Mouse (Mus musculus) ovary, postnatal 36 days (tissue): ENCODE results near the gene Telo2.

ENCODE experiments used
- DNase-seq: peaks from one replicate; pipeline ENCODE4 v3.0.0; 2022; ENCODE audit warnings: low spot score, mixed read lengths

Telo2 gene

DNA sequence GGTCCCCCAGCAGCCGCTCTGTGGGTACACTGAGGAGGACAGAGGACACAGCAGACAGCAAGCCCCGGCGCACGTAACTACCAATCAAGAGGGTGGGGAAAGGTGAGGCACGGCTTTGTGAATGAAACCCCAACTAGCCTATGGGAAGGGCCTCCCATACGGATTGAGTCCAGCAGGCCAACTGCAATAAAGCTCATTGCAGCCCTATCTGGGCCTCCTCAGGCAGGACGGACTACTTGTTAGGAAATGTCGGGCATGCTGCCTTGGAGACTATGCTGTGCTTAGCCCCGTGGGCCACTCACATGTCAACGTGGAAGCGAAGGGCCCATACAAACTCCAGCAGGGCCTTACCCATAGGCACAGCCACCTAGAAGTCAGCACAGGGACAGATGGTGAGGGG lies 14.4 kb downstream of the Telo2 start:
- DNase-seq, result no peak

DNA sequence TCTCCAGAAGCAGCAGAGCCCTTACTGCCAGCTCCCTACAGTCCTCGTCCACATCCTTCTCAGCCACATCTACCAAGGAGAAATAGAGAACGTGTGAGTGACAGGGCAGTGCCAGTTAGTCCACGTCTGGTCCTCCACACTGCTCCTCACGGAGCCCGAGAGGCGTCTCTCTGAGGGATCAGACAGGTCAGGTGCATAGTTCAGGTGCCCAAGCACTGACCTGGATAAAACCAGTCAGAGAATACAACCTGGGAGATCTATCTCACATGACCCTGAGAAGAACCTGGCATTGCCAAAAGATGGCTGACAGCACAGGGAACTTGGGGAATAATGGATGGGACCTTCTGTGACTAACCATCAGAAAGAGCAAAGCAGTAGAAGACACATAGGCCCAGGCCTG lies 15.7 kb downstream of the Telo2 start:
- no peak for DNase-seq

DNA sequence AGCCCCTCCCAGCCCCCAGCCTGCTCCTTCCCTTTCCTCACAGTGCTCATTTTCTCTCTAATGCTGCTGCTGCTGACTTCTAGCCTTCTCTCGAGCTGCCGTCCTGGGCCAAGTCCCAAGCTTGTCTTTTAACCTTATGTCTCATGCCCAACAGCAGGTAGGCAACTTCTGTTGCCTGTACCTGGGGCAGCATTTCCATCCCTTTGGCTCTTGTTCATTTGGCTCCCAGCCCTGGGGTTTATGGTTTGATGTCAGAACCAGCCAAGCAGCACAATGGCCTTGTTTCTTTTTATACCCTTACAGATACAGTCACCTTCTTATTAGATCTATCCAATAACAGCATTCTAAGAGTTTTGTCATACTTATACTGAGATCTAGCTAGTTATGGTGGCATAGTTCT lies 19.5 kb downstream of the Telo2 start:
- DNase-seq, result no peak

DNA sequence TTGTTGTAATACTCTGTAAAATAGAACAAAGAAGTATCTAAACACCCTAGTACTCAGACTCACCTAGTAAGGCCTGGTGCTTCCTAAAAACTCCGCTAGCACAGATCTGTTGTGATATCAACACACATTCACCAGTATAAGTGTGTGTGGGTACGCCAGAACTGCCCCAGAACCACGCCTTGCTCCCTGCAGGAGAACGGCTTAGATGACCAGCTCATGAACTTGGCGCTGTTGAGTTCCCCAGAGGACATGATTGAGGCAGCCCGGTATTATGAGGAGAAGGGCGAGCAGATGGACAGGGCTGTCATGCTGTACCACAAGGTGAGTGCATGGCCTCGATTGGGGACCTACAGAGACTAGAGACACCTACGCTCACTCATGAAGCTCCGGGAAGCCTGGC lies 25.3 kb downstream of the Telo2 start:
- no peak for DNase-seq

DNA sequence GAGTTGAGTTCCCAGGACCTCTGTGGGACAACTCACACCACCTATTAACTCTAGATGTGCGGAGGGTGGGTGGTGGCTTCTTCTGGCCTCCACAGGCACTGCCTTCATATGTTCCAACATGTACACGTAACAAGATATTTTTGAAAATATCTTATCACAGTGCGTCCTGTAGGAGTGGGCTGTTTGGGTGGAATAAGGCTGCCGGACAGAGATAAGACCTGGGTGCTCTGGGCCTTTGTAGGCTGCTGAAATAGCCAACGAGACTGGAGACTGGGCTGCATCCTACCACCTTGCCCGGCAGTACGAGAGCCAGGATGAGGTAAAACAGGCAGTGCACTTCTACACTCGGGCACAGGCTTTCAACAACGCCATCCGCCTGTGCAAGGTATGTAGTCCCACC lies 26.6 kb downstream of the Telo2 start:
- no peak for DNase-seq

DNA sequence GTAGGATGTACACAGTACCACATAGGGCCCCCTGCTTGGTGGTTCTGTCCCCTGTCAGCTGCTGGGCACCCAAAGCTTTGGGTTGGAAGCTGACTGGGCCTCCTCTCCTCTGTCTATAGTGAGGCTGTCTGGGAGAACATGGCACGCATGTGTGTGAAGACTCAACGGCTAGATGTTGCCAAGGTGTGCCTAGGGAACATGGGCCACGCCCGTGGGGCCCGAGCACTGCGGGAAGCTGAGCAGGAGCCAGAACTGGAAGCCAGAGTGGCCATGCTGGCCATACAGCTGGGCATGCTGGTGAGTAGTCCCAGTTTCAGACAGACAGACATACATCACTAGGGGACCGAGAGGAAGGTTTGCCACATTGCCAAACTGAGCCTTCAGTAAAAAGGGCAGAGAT lies 29.0 kb downstream of the Telo2 start:
- no peak for DNase-seq

DNA sequence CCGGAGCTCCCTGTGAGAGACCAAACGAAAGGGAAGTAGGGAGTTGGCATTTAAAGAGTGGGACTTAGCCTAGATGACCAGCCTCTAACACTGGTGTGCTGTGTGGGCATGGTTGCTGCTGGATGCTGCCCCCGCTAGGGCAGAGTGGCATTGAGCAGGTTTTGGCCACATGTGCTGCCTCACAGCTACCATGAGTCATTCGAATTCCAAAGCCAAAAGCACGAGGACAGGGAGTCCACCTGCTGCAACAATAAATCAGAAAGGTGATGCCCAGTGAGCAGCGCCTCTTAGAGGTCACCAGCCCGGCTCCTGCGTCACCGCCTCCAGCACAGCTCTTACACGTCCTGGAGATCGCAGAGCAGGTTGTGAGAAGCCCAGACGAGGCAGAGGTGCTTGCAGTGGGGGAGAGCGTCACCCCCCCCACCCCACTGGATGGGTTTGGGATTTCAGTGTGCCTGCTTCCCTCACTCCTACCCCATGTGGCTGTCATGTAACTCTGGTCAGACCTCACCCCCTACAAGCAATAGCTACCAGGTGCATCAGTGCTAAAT lies 30.9 kb downstream of the Telo2 start:
- no peak for DNase-seq

DNA sequence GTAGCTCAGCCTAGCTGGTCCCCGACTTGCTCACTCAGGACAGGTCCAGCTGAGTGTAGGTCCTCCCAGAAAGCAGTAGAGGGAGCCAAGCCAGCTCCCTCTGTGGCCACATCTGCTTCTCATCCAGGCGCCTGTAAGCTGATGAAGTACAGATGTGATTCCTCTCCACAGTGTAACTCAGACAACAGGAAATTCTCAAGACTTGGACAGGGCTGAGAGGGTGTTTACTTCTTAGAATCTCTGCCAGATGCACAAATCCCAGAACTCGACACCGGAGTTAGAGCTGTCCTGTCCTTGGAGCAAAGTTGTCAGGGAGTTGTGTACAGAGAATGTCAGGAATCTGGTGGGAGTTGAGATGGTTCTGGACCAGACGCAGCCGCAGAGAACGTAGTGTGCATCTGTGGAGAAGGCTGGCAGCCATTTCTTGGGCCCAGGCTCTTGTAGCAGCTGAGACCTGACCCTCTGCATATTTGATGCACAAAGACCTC lies 32.3 kb downstream of the Telo2 start, which contains the start of gene Tmem204:
Tmem204 (minus strand) TSS at position 148 of the 488 bp plus-strand sequence.
- peak; percentile 40 for DNase-seq

DNA sequence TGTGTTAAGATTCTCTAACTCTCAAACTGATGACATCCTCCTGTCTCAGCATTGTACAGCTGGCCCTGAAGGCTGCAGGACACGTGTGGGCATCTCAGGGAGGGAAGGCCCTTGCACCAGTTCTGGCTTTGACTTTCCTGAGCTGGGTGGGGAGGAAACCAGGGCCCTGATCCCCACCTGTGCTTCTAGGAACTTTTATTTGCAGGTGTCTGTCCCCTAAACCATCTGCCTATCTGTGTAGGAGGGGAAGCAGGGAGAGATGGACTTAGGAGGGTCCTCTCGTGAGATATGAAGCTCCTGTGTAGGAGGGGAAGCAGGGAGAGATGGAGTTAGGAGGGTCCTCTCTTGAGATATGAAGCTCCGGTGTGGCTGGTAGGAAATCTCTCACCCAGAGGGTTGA lies 32.9 kb downstream of the Telo2 start:
- no peak for DNase-seq

DNA sequence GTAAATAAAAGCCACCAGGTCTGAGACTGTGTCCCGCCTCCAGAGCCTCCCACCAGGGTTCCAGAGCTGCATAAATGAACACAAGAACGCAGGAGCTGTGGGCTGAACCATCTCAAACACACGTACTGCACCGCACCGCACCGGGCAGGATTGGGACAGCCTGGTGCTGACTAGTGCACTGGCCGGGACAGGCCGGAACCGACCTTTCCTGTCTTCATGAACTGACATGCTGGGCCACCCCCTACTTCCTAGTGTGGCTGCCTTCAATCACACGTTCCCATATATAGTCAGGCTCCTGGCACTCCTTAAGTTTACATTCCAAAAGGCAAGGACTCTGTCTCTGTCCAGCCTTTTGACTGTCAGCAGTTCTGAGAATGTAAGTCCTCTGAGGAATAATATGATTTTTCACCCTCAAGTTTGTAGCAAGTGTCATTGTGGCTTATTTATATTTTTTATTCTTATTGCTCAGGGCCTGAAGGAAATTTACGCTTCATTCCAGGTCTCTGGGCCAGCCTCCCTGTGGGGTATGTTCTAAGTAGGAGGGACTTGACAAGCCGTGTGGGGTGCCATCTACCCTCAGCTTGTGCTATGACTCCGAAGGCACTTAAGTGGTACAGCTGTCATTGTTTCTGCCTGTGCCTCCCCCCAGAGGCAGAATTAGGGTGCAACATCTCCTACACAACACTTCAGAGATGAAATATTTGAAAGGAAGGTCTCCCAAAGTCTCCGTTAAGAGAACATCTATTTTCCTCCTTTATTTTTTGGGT lies 33.5 kb downstream of the Telo2 start:
- DNase-seq, result no peak

DNA sequence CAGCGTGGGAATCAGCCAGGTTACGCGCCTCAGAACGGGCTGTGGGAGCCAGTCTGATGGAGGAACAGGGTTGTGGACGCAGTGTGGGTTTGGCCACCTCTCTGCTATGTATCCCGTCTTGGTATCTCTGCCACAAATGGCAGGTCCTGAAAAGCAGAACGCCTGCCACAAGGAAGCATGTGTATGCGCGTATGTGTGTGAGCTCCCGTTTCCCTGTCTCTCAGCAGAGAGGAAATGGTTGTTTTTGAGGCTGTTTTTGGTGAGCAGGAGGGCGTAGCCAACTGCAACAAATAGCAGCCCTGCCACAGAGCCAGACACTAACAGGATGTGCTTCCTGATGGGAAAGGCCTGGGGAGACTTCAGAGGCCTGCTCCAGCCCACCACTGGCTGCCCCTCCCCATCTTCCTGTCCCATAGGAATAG lies 34.8 kb downstream of the Telo2 start:
- DNase-seq, result no peak

DNA sequence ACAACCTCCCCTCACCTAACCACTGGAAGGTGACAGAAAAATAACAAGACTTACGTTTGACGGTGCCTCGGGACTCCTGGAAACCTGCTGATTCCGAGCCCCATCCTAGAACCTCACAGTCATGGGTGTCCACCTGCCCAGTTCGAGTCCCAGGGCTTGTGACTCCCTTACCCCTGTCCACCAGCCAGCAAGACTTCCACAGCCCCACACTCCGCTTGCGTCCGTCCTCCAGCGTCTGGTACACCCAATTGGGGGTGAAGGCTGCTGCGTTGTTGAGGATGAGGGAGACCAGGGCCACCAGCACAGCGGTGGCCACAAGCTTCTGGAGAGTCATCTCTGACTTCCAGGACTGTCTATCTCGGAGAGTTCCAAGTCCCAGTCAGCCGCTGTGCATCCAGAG lies 35.6 kb downstream of the Telo2 start:
- DNase-seq, result no peak

DNA sequence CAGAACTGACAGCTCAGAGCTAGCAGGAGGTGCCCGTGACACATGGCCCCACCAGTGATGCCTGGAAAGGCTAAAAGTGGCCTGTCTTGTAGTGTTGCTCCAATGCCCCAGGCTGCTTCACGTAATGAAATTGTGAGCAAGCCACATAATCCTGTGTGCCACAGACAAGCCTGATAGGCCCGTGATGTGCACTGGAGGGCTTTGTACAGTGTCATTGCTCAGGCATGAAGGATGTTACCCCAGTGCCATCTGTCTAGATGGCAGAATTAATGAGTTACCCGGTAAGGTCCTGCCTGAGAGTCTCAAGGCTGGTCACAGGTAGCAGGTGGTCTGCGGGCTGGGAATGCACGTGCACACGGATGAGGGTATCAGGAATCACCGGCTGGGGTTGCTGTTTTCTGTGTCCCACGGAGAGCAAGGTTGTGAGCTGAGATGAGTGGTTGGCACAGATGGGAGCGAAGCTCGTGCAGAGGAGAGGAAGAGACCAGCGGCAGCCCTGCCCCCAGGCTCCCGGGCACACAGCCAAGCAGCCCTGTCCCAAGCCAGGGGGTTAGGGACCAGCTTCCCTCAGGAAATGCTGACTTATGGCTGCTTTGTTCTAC lies 37.9 kb downstream of the Telo2 start:
- peak; percentile 67 for DNase-seq

DNA sequence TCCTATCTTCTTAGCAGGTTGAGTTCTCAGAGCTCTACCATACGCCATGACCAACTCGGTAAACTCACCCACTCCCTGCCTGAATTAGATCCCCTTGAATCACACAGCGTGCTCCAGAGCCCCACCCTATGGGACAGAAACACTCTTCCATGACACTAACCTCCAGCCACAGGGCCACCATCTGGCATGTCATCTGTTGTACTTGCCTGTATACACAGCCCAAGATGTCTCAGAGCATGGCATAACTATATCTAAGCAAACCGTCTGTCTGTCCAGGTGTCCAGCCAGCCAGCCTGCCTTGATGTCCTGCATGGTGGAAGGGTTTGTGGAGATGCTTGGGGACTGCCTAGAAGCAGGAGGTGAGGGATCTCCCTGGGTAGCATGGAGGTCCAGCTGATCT lies 38.9 kb downstream of the Telo2 start:
- no peak for DNase-seq

DNA sequence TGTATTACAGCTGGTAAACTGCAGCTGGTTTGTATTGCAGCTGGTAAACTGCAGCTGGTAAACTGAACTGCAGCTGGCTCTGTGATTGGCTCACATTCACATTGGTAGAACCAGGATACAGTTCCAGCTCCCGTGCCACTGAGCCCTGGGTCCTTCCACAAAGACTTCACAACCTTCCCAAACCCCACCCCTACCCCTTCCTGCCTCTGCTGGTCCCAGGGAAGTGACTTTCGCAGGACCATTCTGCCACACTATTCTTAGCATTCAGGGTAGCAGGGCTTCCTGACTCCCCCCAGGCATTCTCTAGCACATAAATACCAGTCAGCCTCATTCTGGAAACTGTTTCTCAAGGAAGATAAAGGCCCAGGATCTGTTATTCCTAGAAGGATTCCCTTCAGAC lies 47.1 kb downstream of the Telo2 start:
- no peak for DNase-seq

DNA sequence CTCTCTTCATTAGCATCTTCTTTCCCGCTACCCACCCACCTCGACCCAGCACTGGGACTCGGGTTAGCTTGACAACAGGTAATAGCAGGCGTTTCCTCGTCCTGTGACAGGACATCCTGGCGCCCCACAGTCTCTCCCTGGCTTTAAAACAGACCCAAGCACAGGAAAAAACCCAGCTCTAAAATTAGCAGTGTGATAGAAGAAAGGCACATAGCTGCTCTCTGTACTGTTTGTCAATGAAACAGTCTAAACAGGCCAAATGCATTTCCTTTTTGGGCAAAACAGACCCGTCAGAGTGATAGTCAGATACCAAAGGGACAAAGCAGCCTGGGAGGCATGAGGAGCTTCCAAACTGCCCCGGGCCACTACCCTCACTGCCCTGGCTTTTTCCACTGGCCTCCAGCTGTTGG lies 48.3 kb downstream of the Telo2 start:
- DNase-seq, result no peak

DNA sequence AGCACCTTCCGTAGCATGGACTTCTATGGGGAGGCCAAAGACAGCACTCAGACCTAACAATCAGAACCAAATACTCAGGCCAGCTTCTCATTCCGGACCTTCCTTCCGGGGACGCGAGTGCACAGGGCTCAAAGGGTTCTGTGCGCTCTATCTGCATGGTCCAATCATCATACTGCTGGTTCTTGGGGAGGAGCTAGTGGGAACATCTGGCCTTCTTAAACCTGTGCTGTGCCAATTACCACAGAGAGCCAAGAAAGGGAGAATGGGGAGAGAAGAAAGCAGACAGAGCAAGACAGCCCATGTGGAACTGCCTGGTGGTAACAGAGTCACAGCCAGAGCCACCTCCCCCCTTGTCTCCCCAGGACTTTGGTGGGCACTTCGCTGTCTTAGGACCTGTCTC lies 49.2 kb downstream of the Telo2 start:
- no peak for DNase-seq

DNA sequence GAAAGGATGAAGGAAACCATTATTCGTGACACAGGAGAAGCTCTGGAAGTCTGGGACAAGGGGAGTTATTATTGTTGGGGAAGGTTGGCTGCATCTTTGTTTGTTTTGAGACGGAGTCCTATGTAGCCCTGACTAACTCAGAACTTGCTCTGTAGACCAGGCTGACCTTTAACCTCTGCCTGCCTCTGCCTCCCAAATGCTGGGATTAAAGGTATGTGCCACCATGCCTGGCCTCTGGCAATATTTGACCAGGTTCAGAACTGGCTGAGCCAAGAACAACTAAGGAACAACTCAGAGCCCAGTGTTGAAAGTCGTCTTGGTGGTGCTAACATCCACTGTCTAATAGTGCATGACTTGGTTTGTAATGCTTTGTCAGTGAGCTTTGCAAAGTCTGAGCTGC lies 50.6 kb downstream of the Telo2 start:
- no peak for DNase-seq

DNA sequence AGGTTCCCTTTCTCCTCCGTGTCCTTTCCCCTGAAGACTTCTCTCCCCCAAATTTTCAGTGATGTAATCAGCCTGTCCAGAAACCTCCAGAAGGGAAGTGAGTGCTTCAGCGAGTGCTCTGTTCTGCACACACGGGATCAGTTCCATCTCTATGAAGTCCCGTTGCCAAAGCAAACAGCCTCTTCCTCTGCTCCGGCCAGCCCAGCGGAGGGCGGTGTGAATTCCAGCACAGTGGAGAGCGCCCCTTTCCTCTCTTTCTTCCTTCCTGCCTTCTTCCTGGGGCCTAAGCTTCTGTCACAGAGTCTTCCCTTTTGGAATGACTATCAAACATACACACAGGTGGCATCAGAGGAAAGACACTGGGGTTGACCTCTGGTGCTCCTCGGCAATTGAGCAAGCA lies 51.4 kb downstream of the Telo2 start:
- no peak for DNase-seq

DNA sequence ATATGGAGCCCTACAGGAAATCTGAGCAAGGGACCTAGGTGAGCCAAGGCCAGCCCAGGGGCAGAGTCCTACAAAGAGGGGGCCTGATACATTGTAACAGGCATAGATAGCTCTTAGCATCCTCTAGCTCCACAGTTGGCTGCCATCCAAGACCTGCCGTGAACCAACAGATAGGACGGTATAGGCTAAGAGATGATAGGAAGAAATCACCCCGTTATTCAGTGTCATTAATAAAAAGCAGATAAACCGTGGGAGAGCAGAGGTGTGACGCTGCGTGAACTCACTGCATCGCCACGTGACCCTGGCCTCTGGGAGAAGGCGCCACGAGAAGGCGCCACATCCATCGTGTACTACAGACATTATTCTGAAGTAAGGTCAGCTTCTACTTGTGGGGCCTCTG lies 51.9 kb downstream of the Telo2 start:
- no peak for DNase-seq

DNA sequence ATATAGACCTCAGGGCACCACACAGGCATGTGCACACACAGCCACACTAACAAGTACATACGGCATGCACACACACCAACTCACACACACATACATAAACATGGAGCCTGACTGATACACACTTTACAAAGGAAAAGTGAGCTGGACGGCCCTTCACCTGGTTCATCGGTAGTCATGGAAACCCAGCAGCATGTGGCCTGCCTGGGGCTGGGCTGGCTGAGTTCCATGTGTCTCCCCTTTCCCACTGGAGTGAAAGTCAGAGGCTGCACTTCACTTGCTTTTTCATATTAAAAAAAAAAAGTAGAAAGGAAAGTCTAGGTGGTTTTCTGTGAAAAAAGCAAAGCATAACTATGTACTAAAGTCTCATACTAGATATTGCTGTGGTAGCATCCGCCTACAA lies 52.5 kb downstream of the Telo2 start:
- no peak for DNase-seq

DNA sequence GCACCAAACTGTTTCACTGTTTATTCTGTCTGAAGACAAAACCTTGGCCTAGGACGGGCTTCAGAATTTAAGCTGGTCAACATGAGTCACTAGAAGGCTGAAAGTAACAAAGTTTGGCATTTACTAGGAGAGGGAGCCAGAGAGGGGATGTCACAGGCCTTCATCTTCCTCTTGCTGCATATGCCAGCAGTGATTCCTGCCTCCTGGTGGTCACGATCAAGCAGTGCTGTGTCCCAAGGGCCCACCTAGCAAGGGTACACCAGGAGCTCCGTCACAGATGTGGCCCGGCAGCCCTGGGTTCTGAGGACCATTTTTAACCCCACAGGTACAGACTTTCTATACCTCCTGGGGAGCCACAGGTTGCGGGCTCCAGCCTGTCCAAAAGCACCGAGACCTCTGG lies 58.7 kb downstream of the Telo2 start:
- no peak for DNase-seq

DNA sequence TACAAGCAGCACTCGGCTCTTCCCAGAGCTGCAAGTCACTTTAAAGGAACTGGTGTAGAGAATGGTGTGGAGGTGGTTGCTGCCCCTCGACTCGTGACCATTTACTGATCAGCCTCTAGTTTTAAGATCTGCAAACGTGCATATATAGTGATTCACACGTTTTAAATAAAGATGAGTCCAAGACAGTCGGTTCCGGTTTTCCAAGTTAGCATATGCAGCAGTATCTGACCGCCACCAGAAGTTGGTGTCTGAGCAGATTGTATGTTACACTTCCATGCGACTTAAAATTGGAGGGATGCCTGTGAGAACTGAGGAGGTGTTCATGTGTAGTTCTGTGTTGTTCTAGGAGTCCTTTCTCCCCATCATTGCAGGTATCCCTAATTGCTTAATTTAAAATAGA lies 62.5 kb downstream of the Telo2 start:
- DNase-seq, result no peak
